Mouse (Mus musculus): ENCODE results near the gene Ano9. TPM values are rescaled to one million over a fixed set of nuclear protein-coding genes. Genes with fewer than 3 reads are reported as not detected.
A peak's percentile ranks its signal among the peaks of the same experiment; 100 is the strongest.

The Ano9 gene
- polyA plus RNA-seq, 1 experiment = not detected

DNA sequence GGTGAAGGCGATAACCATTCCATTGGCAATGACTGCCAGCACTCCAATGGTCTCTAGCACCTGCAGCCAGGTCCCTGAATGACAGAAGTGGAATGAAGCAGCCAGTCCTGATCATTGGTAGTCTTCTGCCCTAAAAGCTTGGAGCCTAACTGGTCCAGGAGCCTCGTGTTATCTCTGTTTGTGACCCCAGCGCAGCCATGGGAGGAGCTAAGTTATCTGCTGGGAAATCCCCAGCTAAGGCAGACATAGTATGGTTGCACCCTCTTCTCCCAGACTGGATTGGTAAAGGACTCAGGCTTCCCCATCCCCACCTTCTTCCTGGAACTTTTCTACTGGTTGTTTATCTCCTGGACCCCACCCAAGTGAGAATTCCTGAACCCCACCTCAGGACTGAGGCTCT lies 14.4 kb downstream of the Ano9 start:
- Histone ChIP-seq H3K27me3 (ENCODE audit: control insufficient read depth, insufficient read depth, insufficient read length) (peaks cover 23% of the 10 kb centered on the region), H3K36me3 (ENCODE audit: control insufficient read depth, insufficient read depth) (no peaks in the 10 kb centered on the region), H3K4me3 (ENCODE audit: insufficient read depth, poor library complexity, severe bottlenecking) (no peak overlapping the region), H3K79me3 (ENCODE audit: low read depth) (no peaks in the 10 kb centered on the region), H3K79me2 (ENCODE audit: control insufficient read depth, insufficient read depth) (no peaks in the 10 kb centered on the region), H3ac (ENCODE audit: control insufficient read depth, insufficient read length, low read depth) (no peak overlapping the region)
- TF ChIP-seq MYOD1 (IDR thresholded peaks at IDR 0.05; ENCODE audit: control insufficient read depth, insufficient read length, low read depth) (no peak), FOSL1 (IDR thresholded peaks at IDR 0.05; ENCODE audit: insufficient read depth, low read length, poor library complexity, severe bottlenecking) (no peak), MYOG (IDR thresholded peaks at IDR 0.05; ENCODE audit: control insufficient read depth, extremely low read depth, insufficient read length) (no peak), MAX (IDR thresholded peaks at IDR 0.05) (no peak), CTCF (IDR thresholded peaks at IDR 0.05; ENCODE audit: control insufficient read depth, insufficient read depth, insufficient read length) (no peak), CEBPB (IDR thresholded peaks at IDR 0.05; ENCODE audit: low read depth) (no peak), USF1 (IDR thresholded peaks at IDR 0.05; ENCODE audit: low read depth) (no peak)

DNA sequence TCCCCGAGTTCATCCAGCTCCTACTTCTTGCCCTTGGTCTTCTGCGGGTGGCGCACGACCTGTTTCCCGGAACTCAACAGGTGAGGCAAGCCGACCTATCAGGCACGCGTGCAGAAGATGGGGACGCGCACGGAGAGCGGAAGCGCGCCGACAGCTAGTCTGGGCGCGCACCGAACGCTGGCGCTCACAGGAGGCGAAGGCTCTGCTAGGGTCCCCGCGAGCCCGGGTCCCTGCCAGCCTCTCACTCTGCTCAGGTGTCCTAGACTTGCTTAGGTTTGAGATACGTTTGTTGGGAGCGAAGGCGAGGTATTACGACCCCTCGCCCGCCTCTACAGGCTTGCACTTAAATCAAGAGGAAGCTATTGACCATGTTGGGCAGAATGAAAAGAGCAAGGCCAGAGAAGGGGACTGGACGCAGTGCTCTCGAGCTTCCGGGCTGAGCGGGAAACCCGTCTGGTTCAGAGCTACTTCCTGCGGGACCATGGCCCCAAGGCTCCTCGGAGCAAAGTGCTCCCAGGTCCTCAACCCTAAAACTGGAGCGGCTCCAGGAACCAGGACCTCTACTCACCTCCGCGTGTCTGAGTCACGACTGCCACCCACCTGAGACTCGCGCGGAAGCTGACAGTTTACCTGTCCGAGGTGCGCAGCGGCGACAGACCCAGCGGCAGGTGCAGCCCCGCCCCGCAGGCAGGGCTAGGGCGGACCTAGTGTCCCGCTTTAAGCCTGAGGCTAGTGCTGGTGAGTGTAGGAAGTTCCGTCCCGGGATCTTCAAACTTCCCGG lies 17.5 kb downstream of the Ano9 start, which contains the start of gene Sigirr:
TSS of gene Sigirr (minus strand) at position 662 of the 781 bp plus-strand sequence.
- H3K27me3 ChIP-seq (ENCODE audit: control insufficient read depth, insufficient read depth, insufficient read length) = peaks cover 19% of the 10 kb centered on the region
- H3K79me3 ChIP-seq (ENCODE audit: low read depth) = no peaks in the 10 kb centered on the region
- no peaks in the 10 kb centered on the region for H3K79me2 ChIP-seq (ENCODE audit: control insufficient read depth, insufficient read depth)
- H3K4me3 ChIP-seq (ENCODE audit: insufficient read depth, poor library complexity, severe bottlenecking) = no peak within 1 kb of the TSS
- no peaks in the 10 kb centered on the region for H3K36me3 ChIP-seq (ENCODE audit: control insufficient read depth, insufficient read depth)
- no peak within 1 kb of the TSS for H3ac ChIP-seq (ENCODE audit: control insufficient read depth, insufficient read length, low read depth)
- TF ChIP-seq CTCF (IDR thresholded peaks at IDR 0.05; ENCODE audit: control insufficient read depth, insufficient read depth, insufficient read length) (no peak), MYOD1 (IDR thresholded peaks at IDR 0.05; ENCODE audit: control insufficient read depth, insufficient read length, low read depth) (no peak), MAX (IDR thresholded peaks at IDR 0.05) (no peak), MYOG (IDR thresholded peaks at IDR 0.05; ENCODE audit: control insufficient read depth, extremely low read depth, insufficient read length) (no peak), CEBPB (IDR thresholded peaks at IDR 0.05; ENCODE audit: low read depth) (no peak), USF1 (IDR thresholded peaks at IDR 0.05; ENCODE audit: low read depth) (no peak), FOSL1 (IDR thresholded peaks at IDR 0.05; ENCODE audit: insufficient read depth, low read length, poor library complexity, severe bottlenecking) (no peak)

- no peak overlapping the region for H3ac ChIP-seq (ENCODE audit: control insufficient read depth, insufficient read length, low read depth)
- H3K36me3 ChIP-seq (ENCODE audit: control insufficient read depth, insufficient read depth) = no peaks in the 10 kb centered on the region
- no peaks in the 10 kb centered on the region for H3K79me2 ChIP-seq (ENCODE audit: control insufficient read depth, insufficient read depth)
- H3K27me3 ChIP-seq (ENCODE audit: control insufficient read depth, insufficient read depth, insufficient read length) = peaks cover 14% of the 10 kb centered on the region
- H3K79me3 ChIP-seq (ENCODE audit: low read depth) = no peaks in the 10 kb centered on the region
- TF ChIP-seq MYOD1 (IDR thresholded peaks at IDR 0.05; ENCODE audit: control insufficient read depth, insufficient read length, low read depth) = no peak
- TF ChIP-seq MAX (IDR thresholded peaks at IDR 0.05) = no peak
- TF ChIP-seq CTCF (IDR thresholded peaks at IDR 0.05; ENCODE audit: control insufficient read depth, insufficient read depth, insufficient read length) = no peak
- no peak for TF ChIP-seq FOSL1 (IDR thresholded peaks at IDR 0.05; ENCODE audit: insufficient read depth, low read length, poor library complexity, severe bottlenecking)
- no peak for TF ChIP-seq MYOG (IDR thresholded peaks at IDR 0.05; ENCODE audit: control insufficient read depth, extremely low read depth, insufficient read length)
- TF ChIP-seq CEBPB (IDR thresholded peaks at IDR 0.05; ENCODE audit: low read depth) = no peak
- no peak for TF ChIP-seq USF1 (IDR thresholded peaks at IDR 0.05; ENCODE audit: low read depth)
- no peak overlapping the region for H3K4me3 ChIP-seq (ENCODE audit: insufficient read depth, poor library complexity, severe bottlenecking)
These were observed 20.4 kb downstream of the Ano9 start for GRCm38 (mm10) chr7:141097177-141097576.

DNA sequence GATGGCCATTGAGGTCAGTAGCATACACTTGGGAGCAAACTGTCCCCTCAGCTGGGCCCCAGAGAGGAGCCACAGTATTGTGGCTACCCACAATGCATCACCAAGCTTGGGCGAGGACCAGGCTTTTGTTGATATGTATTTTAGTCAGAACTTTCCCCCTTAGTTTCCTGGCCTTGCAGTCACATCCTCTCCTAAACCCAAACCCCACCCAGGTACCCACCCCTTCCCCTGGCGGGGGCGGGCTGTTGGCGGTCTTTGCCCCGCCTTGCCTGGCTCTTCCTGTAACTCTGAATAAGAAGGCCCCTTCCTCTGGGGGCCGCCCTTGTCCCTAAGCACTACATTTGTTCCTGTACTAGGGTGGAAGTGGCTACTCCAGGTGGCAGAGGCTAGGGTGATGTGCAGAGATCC lies 21.0 kb downstream of the Ano9 start:
- H3K79me3 ChIP-seq (ENCODE audit: low read depth) = no peaks in the 10 kb centered on the region
- peak overlapping the region; percentile 16 for H3ac ChIP-seq (ENCODE audit: control insufficient read depth, insufficient read length, low read depth)
- H3K36me3 ChIP-seq (ENCODE audit: control insufficient read depth, insufficient read depth) = no peaks in the 10 kb centered on the region
- H3K27me3 ChIP-seq (ENCODE audit: control insufficient read depth, insufficient read depth, insufficient read length) = peaks cover 10% of the 10 kb centered on the region
- peak overlapping the region; percentile 11 for H3K4me3 ChIP-seq (ENCODE audit: insufficient read depth, poor library complexity, severe bottlenecking)
- no peaks in the 10 kb centered on the region for H3K79me2 ChIP-seq (ENCODE audit: control insufficient read depth, insufficient read depth)
- no peak for TF ChIP-seq MAX (IDR thresholded peaks at IDR 0.05)
- TF ChIP-seq USF1 (IDR thresholded peaks at IDR 0.05; ENCODE audit: low read depth) = no peak
- TF ChIP-seq FOSL1 (IDR thresholded peaks at IDR 0.05; ENCODE audit: insufficient read depth, low read length, poor library complexity, severe bottlenecking) = no peak
- TF ChIP-seq MYOG (IDR thresholded peaks at IDR 0.05; ENCODE audit: control insufficient read depth, extremely low read depth, insufficient read length) = no peak
- TF ChIP-seq CTCF (IDR thresholded peaks at IDR 0.05; ENCODE audit: control insufficient read depth, insufficient read depth, insufficient read length) = no peak
- TF ChIP-seq MYOD1 (IDR thresholded peaks at IDR 0.05; ENCODE audit: control insufficient read depth, insufficient read length, low read depth) = no peak
- no peak for TF ChIP-seq CEBPB (IDR thresholded peaks at IDR 0.05; ENCODE audit: low read depth)

GRCm38 (mm10) chr7:141096021-141096420 lies 21.6 kb downstream of the Ano9 start:
- no peaks in the 10 kb centered on the region for H3K79me3 ChIP-seq (ENCODE audit: low read depth)
- no peaks in the 10 kb centered on the region for H3K36me3 ChIP-seq (ENCODE audit: control insufficient read depth, insufficient read depth)
- peaks cover 8% of the 10 kb centered on the region for H3K27me3 ChIP-seq (ENCODE audit: control insufficient read depth, insufficient read depth, insufficient read length)
- no peak overlapping the region for H3K4me3 ChIP-seq (ENCODE audit: insufficient read depth, poor library complexity, severe bottlenecking)
- H3K79me2 ChIP-seq (ENCODE audit: control insufficient read depth, insufficient read depth) = no peaks in the 10 kb centered on the region
- no peak overlapping the region for H3ac ChIP-seq (ENCODE audit: control insufficient read depth, insufficient read length, low read depth)
- TF ChIP-seq MYOD1 (IDR thresholded peaks at IDR 0.05; ENCODE audit: control insufficient read depth, insufficient read length, low read depth) (peak; percentile 86), CTCF (IDR thresholded peaks at IDR 0.05; ENCODE audit: control insufficient read depth, insufficient read depth, insufficient read length) (no peak), USF1 (IDR thresholded peaks at IDR 0.05; ENCODE audit: low read depth) (no peak)

All from C2C12 (cell line).